Mouse (Mus musculus) right cerebral cortex, adult 2 months (tissue): Measurements from ENCODE around the gene Ppp1r10.
A peak's percentile ranks its signal among the peaks of the same experiment; 100 is the strongest.

Experiments
- DNase-seq, 2 experiments: peaks; one replicate each; pipeline ENCODE4 v3.0.0; 2021 to 2022; ENCODE audit warnings: low spot score in 2 of 2

Ppp1r10 gene

GRCm38 (mm10) chr17:35916297-35917142 lies at the start of gene Ppp1r10, which contains the start of gene Mrps18b:
Ppp1r10 (plus strand) TSS chr17:35916434.
Mrps18b (minus strand) TSS chr17:35916389.
- DNase-seq, result peak; percentile 99

- DNase-seq, result no peak
Observed at GRCm38 (mm10) chr17:35866911-35867890, 49.0 kb upstream of the Ppp1r10 start.

DNA sequence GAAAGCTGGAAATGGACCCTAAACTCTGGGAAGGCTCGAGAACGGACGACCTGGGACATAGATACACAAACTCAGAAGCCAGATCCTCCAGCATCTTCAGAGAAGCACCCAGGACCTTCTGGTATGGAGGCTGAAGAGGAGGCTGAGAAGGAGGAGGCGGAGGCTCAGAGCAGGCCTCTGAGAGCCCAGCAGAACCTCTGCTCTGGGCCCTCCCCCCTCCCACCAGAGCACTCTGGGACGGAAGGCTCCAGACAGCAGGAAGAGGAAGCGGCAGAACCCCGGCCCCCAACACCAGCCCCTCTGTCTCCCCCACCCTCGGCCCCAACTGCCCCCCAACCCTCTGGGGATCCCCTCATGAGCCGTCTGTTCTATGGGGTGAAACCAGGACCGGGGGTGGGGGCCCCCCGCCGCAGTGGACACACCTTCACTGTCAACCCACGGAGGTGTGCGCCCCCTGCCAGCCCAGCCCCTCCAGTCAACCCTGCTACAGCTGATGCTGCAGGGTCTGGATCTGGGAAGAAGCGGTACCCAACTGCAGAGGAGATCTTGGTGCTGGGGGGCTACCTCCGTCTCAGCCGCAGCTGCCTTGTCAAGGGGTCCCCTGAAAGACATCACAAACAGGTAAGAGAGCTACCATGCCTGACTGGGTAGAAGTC lies 47.9 kb upstream of the Ppp1r10 start:
- DNase-seq, result no peak

DNA sequence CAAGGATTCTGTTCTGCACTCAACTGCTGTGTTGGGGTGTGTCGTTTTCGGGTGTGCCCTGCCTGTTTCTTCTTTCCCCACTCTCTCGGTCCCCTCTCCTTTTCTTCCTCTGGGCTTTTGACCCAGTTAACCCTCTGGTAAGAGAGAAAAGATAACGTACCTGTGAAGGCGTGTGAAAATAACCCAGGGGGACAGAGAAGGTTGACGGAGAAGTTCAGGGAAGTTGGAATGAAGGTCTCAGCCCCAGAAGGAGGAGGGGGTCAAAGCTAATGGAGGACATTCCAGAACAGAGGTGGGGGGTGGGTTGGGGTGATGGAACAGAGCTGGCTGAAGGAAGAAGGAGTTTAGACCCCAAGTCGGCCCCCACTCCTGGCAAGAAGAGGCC lies 47.3 kb upstream of the Ppp1r10 start:
- no peak for DNase-seq

GRCm38 (mm10) chr17:35869346-35870067 lies 46.7 kb upstream of the Ppp1r10 start:
- no peak for DNase-seq

GRCm38 (mm10) chr17:35870151-35870883 lies 45.9 kb upstream of the Ppp1r10 start:
- DNase-seq, result no peak

DNA sequence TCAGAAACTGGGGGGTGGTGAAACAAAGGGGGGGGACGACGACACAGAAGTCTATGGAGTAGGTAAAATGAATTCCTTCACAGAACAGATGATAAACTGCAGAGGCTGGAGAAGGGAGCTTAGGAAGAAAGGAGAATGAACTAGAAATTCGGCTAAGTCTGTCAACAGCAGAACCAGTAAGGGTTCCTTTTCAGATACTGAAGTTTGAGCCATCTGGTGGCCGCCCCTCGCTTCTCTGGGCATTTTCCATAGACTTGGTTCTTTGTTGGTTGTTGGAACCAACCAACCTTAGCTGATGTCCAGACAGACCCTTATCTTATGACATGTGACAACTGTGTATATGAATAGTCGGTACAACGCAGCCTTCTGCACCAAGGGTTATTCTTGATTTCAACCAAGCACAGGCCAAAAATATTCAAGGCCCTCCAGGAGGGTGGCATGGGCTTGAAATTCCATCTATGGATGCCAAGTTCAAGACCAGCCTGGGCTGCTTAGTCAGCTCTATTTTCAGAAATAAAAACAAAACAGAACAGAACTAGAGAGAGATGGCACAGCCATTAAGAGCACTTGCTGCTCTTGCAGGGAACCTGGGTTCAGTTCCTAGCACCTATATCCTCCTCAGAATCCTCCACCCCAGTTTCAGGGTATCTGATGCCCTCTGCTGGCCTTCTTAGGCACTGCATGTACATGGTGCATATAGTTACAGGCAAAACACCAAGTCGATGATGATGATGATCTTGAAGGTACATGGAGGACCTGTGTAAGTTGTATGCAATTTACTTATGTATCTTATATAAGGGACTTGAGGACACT lies 45.1 kb upstream of the Ppp1r10 start:
- DNase-seq, result no peak

DNA sequence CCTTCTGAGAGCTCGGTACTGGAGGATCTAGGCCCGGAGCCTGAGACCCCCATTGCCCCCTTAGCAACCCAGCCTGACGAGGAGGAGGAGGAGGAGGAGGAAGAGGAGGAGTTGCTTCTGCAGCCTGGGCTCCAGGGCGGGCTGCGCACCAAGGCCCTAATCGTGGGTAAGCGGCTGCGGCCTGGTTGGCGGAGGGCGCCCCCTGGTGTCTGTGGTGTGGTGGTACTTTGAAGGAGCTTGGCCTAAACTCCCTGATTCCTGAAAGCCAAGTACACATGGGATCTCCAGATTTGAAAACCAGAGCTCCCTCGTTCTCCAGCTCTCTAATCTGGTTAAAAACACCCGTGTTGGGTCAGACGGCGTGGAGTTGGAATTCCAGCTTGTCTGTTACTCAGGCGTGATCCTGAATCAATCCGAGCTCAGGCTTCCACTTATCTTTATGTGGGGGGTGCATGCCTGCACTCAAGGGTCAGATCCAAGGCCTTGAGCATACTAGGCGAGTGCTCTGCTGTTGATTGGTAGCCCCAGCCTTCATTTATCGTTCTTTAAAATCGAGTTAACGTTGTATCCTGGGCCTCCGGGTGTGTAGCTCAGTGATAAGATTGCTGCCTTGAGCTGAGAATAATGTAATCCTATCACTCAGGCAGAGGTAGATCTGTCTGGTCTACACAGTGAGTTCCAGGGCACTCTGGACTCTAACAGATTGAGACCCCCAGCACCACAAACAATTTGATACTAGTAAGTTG lies 42.3 kb upstream of the Ppp1r10 start:
- peak; percentile 84 to 88 for DNase-seq

DNA sequence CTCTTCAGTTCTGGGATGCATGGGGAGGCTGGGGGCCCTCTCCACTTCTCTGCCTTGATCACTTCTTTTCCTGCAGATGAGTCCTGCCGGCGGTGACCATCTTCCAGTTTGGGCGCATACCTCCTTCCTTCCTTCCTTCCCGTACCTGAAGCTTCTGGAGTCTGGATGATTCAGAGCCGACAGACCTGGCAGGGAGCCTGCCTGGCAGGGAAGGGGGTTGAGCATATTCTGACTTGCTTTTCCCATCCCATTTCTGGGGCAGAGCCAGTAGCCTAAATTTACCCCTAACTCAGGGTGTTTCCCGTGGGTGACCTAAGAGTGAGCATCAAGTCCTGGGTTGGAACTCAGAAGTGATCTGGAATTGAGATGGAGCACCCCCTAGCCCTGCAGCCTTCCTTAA lies 41.5 kb upstream of the Ppp1r10 start:
- DNase-seq, result peak; percentile 64 to 65

DNA sequence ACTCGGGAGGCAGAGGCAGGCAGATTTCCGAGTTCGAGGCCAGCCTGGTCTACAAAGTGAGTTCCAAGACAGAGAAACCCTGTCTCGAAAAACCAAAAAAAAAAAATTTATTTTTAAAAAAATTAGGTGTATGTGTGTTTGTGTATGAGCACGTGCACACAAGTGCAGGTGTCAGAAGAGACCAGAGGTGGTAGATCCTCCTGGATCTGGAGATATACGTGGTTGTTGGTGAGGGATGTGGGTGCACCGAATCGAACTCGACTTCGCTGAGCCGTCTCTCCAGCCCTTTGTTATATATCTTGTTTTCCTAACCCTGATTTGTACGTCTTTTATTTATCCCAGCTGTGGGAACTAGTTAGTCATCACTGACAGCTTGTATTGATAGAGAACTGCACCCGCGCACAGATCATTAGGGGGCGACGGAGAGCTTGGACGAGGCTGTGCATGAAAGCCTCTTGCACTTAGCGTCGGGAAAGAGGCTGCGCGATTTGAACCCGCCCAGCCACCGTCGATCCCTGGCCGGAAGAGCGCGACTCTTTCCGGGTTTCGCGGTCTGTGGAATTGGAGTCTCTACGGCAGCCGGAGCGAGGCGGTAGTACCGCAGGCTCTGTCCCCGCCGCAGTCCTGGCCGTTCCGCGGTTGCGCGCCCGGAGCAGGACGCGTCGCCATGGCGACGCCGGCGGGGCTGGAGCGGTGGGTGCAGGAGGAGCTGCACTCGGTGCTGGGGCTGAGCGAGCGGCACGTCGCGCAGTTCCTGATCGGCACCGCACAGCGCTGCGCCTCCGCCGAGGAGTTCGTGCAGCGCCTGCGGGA lies 36.8 kb upstream of the Ppp1r10 start, which contains the start of gene Dhx16:
Dhx16 (plus strand) TSS at position 575 of the 813 bp plus-strand sequence.
- DNase-seq, result peak; percentile 96 to 98

DNA sequence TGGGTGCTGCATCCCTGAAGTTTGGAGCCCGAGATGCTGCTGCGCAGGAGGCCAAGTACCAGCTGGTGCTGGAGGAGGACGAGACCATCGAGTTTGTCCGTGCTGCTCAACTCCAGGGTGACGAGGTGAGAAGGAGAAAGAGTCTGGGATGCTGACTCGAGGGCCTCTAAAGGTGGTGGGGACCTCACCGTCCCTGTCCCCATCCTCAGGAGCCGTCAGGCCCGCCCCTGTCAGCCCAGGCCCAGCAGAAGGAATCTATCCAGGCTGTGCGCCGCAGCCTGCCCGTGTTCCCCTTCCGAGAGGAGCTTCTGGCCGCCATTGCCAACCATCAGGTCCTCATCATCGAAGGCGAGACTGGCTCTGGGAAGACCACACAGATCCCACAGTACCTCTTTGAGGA lies 33.3 kb upstream of the Ppp1r10 start:
- no peak for DNase-seq

GRCm38 (mm10) chr17:35883777-35884176 lies 32.5 kb upstream of the Ppp1r10 start:
- no peak for DNase-seq

GRCm38 (mm10) chr17:35887725-35888124 lies 28.5 kb upstream of the Ppp1r10 start:
- no peak for DNase-seq

DNA sequence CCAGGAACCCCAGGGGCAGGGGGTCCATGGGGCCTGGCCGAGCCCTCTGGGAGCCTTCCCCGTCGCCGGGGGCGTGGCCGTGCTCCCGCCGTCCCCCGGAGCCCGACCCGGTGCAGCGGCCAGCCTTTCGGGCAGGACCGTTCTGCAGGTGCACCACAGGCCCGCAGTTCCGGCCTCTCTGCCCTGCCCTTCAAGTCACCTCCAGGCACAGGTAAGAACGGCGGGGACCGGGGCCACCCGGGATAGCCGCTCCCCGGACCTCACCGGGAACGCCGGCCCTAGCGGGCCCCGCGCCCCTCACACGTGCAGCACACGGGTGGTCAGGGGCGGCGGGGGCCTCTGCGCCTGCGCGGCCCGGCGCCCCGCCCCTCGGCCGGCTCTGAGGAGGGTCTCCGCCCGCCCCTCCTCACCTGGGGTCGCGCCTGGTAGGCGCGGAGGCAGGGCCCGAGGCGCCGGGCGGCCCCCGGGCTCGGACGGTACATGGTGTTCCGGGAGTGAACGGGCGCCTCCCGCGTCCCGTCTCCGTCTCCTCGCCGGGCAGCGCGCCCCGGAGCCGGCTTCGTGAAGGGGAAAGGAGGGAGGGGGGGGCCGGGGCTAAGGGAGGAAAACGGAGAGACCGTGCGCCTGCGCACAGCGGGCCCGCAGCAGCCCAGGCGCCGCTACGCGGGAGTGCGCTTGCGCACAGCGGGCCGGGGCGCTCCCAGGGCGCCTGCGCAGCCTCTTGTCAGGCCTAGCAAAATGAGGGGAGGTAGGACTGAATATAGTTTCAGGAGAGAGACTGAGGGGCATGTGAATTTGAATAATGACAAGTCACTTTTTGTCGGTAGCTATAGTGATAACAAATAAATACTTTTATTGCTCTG lies 19.2 kb upstream of the Ppp1r10 start, which contains the start of gene 2310061I04Rik:
2310061I04Rik (minus strand) TSS at position 651 of the 863 bp plus-strand sequence.
- peak; percentile 84 to 89 for DNase-seq

DNA sequence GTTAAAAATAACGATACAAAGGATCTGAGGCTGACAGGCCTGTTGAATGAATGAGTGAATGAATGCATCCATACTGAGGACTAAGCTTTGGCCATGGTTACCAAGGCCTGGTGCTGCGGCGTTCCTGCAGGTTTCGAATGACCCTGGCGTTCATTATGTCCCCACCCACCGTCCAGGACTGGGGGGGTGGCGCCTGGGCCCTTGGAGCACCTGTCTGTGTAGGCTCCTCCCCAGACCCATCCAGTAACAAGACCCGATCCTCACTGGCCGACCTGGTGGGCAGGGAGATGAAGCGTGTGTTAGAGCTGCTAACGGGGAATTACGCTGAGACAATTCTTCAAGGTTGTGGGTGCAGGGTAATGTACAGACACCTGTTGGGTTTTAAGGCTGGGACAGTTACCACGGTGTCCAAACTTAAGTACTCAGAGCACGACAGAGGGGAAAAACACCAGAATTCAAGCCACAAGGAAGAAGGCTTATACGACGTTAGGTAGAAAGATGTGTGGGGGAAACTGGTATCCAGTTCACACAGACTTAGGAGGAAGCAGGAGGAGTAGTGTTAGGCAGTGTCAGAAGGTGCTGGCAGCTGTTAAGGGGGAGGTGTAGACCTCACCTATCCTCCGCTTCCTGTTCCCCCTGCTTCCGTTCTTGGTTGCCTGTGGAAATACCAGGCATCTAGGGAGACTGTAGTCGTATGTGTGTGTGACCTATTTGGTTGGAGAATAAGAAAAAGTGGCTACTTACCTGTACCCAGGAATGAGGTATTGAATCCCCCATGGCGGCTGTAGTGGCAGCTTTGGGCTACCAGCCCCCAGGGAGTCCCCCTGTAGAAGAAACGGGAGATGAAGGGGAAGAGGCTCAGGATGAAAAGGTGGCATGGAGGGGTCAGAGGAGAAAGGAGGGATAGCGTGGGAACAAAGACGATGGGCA lies 18.3 kb upstream of the Ppp1r10 start:
- DNase-seq, result peak in 1 of 2 experiments; percentile 37

- no peak for DNase-seq
Observed at GRCm38 (mm10) chr17:35900636-35901035, 15.6 kb upstream of the Ppp1r10 start.
